Mouse (Mus musculus) thymus, postnatal 36 days (tissue): ENCODE data around the gene Spi1.

Source experiments
- DNase-seq, 2 experiments: peaks; one replicate each; pipeline ENCODE4 v3.0.0; 2022; ENCODE audit warnings: mixed read lengths in 2 of 2

Gene Spi1

GRCm38 (mm10) chr2:91068162-91068871 lies 13.9 kb upstream of the Spi1 start:
- no peak for DNase-seq

- no peak for DNase-seq
Observed at GRCm38 (mm10) chr2:91068872-91069165, 13.4 kb upstream of the Spi1 start.

GRCm38 (mm10) chr2:91069306-91070000 lies 12.7 kb upstream of the Spi1 start:
- DNase-seq: no peak

DNA sequence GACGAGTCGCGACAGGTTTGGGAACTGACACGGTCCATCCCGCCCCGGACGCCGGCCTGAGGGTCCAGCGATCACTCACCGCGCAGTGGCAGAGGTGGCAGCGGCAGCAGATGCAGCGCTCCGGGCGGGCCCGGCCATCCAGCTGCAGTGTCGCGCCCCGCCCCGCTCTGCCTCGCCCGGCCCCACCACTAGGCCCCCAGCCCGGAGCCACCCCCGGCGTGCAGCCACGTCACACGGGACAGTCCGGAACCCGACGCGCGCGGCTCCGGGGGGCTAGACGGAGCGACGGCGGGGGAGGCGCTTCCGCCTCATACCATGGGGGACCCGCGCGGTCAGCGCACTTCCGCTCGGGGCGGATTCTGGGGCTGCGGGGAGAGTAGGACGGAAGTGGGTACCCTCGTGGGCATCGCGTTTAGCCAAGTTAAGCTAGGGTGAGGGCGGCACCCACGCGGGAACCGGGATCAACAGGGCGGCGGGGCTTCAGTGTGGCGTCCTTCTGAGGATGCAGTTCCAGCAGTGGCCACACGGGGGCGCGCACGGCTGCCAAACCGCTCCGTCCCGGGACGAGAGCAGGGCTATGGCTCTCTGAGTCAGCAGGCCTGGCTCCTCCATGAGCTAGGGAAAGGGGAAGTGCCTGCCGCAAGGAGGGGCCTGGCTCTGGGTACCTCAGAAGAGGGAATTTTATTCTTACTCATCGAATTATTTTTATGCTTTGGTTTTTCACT lies 12.0 kb upstream of the Spi1 start, which contains the start of gene Slc39a13:
TSS of gene Slc39a13 (minus strand) at position 342 of the 725 bp plus-strand sequence.
- peak; percentile 97 for DNase-seq

- DNase-seq: no peak
Observed at GRCm38 (mm10) chr2:91071059-91071458, 11.1 kb upstream of the Spi1 start.

- no peak for DNase-seq
Observed at GRCm38 (mm10) chr2:91072092-91072491, 10.1 kb upstream of the Spi1 start.

DNA sequence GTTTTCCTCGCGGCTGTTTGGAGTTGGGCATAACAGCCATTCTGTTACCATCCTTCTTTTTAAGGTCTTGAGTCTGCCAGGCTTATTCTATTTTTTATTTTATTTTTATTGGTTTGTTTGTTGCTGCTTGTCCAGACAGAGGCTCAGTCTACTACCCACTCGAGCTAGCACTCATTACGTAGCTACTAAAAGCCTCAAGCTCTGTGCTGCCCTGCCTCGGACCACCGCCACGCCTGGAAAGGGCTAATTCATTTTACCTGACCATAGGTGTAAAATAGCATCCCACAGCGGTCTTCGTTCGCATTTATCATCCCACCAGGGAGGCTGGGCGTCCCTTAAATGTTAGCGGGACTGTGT lies 4.3 kb upstream of the Spi1 start:
- no peak for DNase-seq

DNA sequence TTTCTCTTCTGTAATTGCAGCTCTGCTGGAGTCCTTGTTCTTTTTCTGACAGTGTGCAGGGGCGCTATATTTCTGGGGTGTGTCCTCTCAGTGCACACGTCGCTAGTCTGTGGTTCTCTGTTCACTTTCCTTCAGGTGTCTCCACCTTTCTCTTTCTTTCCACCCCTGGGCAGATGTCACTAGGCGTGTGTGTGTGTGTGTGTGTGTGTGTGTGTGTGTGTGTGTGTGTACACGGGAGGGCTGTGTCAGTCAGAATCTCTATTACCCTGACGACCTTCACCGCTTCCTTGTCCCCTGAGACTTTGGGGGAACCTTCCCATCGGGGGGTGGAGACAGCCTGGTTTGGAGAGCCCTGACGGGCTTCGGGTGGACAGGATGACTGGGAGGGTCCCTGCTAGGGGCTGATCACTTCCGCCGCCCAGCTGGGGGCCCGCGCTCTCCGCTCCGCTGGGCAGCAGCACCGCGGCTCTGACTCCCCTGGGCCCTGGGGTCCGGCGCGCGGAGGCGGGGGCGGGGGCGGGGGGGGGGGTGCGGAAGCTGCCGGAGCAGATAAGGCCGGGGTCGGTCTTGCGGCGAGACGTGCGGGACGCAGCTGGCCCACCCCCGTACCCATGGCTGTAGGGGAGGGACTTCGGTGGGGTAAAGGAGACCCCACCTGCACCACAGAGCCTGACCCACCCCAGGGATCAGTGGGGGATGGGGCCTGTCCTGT lies 3.7 kb upstream of the Spi1 start:
- DNase-seq: no peak

DNA sequence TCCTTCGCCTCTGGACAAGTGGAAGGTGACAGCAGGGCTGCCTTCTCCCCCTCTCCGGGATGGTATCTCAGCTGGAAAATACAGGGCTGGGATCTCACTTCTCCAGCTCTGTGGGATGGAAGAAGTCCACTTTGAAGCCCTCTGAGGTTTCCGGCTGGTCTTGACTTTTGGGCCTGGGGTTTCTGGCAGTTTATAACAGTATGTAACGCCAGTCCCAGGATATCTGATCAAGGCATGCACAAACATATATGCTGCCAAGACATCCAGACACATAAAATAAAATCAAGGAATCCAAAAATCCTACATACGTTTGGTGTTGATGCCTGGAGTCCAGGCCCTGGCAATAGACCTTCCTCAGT lies 3.2 kb upstream of the Spi1 start:
- no peak for DNase-seq

- no peak for DNase-seq
Observed at GRCm38 (mm10) chr2:91080784-91081513, 1.2 kb upstream of the Spi1 start.

GRCm38 (mm10) chr2:91082844-91083243 lies 654 bp downstream of the Spi1 start:
- peak; percentile 67 to 80 for DNase-seq

DNA sequence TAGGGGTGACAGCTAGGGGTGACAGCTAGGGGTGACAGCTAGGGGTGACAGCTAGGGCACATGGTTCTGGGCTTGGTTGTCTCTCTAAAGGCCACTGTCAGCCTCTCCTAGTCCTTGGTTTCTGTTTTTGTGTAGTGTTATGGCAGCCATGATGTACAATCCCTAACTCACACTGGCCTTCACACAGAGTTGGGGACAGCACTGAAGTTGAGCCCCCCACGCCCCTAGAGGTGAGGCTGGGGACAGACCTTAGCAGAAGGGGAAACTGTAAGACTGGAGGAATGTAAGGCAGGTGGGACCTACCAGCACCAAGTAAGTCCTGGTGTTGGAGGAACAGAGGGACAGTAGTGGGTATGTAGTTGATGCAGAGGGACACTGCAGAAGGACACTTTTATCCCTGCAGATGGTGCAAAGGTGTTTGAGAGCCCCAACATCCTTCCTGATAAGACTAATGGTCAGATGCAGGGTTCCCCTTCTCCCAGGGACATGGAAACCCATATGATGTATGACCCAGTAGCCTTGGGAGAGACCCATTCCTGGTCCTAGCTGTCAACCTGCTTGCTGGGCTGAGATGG lies 1.3 kb downstream of the Spi1 start:
- peak in 1 of 2 experiments; percentile 19 for DNase-seq

DNA sequence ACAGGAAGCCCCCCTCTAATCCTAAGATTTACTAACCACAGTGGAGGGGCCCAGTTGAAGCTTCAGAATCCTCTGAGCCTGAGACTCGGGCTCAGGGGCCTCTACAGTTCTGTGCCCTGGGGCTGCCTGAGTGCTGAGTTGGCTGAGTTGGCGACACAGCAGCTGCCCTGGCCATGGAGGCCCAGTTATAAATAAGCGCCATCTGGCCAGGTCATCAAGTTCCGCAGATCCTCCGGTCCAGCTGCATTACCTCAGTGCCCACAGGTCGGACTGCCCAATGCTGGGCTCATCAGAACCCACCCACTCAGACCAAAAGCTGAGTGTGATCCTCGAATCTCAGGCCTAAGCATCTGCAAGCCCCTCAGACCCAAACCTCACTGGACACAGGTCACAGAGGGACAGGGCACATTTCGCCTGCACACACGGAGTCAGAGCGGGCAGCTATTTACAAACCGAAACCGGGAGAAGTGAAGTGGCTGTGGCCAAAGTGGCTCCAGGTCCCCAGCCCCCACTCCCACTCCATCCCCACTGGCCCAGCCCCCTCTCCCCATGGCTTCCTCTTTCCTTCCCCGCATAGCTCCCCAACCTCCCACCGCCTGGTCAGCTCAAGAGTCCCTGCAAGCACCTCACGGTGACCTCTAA lies 2.1 kb downstream of the Spi1 start:
- DNase-seq: no peak

GRCm38 (mm10) chr2:91085494-91086391 lies 3.6 kb downstream of the Spi1 start:
- no peak for DNase-seq

GRCm38 (mm10) chr2:91086392-91087237 lies 4.4 kb downstream of the Spi1 start:
- no peak for DNase-seq

DNA sequence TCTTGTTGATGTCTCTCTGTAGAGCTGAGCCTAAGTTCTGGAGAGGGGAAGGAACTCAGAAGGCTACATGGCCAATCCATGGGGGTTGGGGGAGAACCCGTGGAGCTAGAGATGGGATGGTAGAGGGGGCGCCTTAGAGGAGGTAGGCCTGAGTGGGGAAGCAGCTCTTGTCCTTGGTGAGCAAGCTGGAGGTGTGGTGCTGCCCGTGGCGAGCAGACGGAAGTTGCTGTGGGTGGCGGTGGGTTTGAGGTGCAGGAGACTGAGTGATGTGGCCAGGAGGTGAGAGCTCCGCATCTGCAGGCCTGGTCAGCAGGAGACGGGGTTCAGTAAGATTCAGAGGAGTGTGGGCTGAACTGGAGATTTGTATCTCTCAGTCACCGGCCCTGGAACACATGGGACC lies 5.3 kb downstream of the Spi1 start:
- DNase-seq: peak in 1 of 2 experiments; percentile 31

DNA sequence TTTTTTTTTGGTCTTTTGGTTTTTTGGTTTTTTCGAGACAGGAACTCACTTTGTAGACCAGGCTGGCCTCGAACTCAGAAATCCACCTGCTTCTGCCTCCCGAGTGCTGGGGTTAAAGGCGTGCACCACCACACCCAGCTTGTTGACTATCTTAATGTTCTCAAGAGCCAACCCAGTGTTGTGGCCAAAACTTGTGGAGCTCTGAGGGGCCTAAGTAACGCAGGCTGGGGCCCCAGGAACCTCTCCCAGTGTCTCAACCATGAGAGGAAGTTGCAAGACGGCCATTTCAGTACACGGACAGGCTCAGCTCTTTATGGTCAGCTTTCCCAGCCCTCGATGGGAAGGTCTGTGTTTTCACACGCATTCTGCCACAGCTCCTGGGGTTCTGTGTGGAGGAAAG lies 6.8 kb downstream of the Spi1 start:
- DNase-seq: no peak

- no peak for DNase-seq
Observed at GRCm38 (mm10) chr2:91090208-91090607, 8.0 kb downstream of the Spi1 start.

DNA sequence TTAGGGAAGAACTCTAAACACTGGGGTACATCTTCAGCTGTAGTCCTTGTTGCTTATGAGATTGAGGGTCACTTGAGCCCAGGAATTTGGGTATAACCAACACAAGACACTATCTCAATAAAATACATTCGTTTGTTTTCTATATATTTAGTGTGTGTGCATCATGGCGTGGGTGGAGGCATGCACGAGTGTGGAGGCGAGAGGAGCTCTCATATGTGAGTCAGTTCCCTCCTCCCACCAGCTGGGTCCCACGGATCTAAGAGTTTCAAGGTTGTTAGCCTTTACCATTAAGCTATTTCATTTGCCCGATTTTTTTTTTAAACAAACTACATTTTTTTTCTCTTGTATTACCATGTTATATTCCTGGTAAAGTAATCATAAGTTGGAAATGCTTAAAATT lies 8.6 kb downstream of the Spi1 start:
- DNase-seq: no peak

DNA sequence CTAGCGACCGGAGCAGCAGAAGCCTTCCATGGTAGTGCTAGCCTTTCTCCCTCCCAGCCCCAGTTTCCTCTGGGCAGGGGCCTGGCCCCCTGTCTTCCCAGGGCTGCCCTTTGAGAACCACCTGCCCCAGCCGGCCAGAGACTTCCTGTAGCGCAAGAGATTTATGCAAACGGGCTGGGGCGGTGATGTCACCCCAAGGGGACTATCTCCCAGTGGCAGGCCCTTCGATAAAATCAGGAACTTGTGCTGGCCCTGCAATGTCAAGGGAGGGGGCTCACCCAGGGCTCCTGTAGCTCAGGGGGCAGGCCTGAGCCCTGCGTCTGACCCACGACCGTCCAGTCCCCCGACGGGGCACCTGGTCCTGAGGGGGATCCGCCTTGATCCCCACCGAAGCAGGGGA lies 14.3 kb downstream of the Spi1 start:
- DNase-seq: peak in 1 of 2 experiments; percentile 15
